Mouse (Mus musculus) thymus, postnatal 4 days (tissue): Measurements from ENCODE around the gene Lrguk.
A peak's percentile ranks its signal among the peaks of the same experiment; 100 is the strongest.

Experiments used
- DNase-seq: peaks from one replicate; pipeline ENCODE4 v3.0.0; 2021

The Lrguk gene

GRCm38 (mm10) chr6:34149066-34149465, 119.8 kb downstream of the Lrguk start:
- DNase-seq: no peak

DNA sequence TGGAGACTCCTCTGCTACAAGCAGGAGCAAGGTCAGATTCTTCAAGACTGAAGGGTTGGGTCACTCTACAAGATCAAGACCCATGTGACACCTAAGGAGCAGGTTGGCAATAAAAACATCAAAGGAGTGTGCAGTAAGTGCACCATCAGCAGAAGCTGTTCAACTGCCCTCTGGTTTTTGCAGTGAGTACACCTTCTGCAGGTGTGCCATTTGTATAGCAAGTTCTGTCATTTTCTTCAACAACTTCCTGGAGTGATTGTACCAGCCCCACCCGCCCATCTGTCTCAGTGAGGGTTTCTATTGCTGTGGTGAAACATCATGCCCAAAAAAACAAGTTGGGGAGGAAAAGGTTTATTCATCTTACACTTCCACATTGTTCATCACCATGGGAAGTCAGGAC, 120.6 kb downstream of the Lrguk start:
- peak; percentile 59 for DNase-seq

DNA sequence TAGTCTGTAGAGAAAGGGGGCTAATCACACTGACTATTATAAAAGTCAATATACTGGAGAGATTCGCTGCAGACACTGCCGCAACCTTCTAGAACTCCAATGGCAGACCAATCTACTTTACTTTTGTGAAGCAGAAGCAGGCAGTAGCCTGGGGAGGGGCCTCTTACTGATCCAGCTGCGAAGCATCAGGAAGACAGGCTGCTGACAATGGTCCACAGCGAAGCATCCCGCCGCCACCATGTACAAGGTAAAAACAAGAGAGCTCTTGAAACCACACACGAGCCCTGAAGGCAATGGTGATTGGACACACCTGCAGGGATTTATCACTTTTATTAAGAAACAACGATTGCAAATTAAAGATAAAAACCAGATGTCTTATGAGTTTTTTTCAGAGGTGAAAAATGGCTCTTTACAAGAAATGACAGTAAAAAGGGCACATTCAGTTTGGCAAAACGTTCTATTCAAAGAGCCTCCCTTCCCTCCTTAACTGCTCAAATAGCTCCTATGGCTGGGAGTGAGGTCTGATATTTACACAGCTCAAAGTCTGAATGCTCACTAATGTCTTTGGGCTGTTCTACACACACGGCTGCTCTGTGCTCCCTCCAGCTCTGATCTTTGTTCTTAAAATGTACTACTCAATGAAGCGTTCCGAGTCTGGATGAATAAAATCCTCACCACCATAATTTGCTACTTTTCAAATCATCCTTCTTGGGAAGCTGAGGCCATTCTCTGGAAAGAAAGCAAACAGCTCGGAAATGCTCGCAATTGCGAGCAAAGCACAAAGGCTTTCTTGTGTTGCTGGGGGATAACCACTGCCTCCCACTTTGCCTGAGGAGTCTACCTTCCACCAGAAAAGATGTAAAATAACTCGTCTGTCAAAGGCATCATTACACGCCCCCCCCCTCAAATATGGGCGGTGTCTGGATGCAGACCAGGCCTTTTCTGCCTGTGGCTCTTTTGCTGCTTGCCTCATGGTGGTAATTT, 124.1 kb downstream of the Lrguk start:
- peak; percentile 63 for DNase-seq

DNA sequence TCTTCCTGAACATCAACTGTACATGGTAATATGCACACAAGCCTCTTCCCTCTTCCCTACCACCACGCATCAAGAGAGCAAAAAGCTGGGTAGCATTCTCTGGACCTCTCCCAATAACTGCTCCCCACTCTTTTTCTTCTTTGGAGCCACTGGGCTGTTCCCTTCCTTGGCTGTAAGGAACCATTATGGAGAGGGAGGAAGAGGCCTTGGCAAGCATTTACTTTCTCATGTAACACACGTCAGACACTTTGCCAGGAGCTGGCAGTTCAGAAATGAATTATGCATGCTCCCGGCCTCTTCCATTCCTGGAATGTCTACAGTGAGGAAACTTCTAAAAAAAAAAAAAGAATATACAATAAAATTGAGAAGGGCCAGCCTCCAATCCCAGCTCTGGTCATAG, 125.0 kb downstream of the Lrguk start:
- DNase-seq: no peak

DNA sequence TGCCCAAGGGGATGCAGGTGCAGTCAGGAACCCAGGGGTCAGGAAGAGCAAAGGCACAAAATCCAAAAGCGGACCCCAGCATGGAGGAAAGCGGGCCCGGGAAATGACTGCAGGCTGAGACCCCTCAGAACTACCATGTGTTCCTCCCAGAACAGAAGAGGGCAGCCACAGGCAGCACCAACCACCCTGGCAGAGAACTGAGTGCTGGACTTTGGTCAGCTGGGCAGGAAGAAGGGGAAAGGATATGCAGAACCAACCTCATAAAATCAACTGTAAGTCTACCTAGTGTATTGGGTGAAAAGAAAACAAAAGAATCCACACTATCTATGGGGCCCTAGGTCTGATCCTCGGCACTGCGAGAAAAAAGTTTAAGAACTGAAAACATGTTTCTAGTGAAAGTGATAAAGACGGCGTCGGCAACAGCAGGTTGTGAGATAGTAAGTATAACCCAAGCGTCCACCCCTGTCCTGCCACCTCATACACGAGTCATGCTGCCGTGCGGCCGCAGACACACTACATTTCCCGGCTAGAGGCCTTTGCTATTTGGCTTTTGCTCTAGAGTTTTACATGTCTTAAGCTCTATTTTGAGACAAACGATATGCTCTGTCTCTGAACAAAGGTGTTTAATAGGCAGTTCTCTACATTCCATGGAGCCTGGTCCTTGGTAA, 126.0 kb downstream of the Lrguk start:
- peak; percentile 57 for DNase-seq

DNA sequence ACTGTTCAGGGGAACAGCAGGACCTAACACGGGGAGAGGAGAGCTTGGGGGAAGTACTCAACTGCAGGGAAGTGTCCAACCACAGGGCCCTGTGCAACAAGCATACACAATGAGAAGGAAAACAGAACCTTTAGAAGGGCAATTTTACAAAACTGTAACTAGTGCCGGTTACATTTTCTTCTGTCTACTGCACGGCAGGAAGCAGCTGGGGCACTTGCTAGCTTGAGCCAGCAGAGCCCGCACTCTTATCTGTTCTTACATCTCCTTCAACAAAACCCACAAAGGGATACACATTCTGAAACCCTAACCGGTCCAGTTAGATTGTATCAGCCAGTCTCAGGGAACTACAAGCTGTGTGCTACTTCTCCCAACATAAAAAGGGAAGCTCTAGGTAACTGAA, 126.8 kb downstream of the Lrguk start:
- peak; percentile 64 for DNase-seq

DNA sequence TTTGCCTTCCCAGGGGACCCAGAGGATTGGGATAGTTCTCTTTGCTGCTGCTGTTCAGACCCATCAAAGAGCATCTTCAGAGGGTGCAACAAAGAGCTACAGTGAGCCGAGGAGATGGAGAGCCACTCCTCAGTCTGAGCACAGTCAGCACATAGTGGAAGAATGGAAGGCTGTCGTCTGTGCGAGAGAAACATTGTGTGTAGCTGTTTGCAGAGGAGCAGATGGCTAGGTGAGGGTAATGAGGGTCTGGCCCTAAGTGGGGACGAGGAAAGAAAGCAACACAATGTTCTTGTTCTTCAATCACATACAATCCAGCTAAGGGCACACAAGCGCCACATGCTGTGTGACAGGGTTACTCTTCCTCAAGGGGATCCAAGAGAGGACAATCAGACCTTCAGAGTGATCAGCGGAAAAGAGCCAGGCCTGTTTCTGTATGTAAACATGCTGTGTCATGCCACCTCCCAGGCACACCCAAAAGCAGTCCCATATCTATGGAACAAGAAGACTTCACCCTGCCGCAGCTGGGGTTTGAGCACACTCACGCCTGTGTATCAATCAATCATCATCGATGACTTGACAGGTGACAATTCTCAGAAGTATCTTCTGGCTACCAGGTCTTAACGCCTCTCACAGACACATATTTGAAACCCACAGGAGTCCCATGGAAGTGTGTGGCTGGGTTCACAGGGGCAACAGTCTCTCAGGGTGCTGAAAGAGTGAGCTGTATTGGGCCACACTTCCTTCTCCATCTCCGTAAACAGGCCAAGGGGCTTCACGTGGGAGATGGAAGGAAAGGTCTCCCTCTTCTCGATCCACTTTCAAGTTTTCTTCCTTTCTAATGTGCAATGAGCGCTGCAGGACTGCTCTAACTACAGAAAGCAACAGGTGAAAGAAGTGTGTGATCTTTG, 127.8 kb downstream of the Lrguk start:
- peak; percentile 49 for DNase-seq

- DNase-seq: peak; percentile 58
These were observed 131.0 kb downstream of the Lrguk start for GRCm38 (mm10) chr6:34159998-34160815.

DNA sequence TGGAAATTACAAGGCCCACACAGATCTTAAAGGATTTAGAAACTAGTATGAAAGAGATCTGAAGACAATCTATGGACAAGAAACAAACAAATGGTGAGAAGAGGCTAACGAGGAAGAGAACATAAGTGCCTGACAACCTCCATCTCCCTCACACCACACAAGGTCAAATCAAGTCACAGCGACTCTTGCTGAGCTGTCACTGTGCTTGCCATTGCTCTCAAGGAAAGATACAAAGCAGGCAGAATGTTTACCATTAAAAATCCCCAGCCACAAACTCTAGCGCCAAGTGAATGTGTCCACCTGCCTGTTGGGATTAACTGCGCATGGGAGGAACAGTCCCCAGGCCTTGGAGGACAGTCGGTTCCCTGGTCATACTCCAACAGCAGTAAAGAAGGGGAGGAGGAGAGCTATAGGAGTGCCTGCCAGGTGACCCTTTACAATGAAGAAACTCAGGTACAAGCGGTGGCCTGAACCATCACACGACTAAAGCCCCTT, 131.6 kb downstream of the Lrguk start:
- DNase-seq: no peak

DNA sequence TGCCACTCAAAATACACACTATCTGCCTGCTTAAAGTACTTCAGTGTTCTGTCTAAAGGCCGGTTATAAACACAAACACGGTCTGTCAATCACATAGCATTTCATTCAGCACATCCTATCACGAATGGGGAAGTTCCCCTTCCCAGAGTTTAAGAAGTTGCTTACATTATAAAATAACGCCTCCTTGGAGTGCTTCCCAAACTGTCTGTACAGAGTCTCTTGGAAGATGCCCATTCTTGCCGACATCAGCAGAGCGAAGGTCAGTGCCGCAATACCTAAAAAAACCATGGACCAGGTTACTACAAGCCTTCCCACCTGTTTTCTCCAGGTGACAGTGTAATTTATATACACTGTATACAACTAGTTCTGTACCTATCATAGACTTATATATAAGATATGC, 132.3 kb downstream of the Lrguk start:
- DNase-seq: no peak

DNA sequence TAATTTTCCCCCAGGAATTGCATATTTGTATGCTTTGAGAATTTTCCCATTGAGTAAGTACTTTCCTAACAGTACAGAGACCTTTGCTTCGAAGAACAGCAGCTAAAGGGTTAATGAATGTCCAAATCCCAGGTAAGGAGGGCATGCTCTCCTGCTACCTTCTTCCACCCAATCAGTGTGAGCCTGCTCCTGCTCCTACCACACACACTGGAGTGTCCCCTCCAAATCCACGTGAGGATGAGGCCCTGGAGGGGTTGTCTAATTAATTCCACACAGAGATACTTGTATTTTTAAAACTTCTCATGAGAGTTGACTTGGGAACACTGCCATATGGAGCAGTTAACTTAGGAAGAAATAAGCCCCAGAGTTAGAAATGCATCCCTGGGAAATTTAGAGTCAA, 133.4 kb downstream of the Lrguk start:
- no peak for DNase-seq

DNA sequence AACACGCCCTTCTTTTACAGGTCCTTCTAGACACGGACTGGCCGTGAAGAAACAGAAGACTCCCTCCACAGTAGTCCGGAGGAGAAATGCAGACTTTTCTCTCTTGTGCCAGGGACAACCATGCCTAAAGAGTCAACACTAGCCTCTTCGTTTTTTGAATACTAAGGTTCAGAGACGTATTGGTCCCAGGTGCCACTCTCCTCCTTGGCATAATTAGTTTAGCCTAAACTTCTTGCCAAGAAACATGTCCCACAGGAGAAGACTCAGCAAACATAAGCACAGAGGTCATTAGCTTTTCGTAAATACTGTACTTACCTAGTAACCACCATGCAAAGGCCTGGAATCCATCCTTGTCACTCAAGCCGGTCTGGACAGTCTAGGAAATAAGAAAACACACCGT, 133.8 kb downstream of the Lrguk start:
- DNase-seq: no peak

- no peak for DNase-seq
These were observed 139.6 kb downstream of the Lrguk start for GRCm38 (mm10) chr6:34168834-34169233.

GRCm38 (mm10) chr6:34170844-34171494, 141.7 kb downstream of the Lrguk start:
- no peak for DNase-seq

DNA sequence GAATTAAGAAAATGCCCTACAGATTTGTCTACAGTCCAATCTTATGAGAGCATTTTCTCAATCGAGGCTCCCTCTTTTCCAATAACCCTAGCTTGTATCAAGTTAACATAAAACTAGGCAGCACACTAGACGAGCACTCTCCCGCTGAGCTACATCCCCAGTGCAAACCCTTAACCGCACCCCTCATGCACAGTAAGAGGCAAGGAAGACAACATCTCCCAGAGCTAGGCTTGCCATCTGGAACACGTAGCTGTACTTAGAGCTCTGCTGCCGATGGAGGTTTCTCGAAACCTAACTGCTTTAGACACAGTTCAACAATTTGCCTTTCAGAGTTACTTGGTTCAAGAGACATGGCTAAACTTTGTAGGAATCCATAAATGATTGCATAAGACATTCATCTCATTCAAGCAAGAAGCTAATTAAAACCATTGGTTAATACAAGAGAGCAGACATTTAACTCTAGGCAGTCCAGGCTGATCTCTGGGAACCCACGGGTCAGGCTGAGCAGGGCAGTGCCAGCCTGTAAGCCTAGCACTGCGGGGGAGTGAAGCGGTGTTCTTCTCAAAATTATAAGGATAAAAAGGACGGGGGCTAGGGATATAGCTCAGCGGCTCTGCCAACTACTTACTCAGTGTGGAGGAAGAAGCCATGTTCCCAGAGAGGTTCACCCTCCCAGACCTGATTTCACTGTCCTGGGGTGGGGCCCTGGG, 142.7 kb downstream of the Lrguk start:
- DNase-seq: no peak

DNA sequence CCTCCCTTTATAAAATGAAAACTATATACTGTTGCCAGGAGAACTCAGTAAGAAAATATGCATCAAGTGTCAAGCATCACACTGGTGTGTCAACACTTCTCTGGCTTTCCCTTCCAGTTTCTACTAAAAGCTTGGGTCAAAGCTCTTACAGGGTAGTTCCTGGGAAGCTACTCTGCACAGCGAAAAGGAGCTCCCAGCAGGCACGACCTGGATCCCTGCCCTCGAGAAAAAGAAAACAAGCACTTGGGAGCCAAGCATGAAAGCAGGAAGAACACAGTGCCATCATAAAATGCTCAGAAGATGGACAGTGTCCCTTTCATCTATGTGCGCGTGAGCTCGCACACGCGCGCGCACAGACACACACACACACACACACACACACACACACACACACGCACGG, 144.0 kb downstream of the Lrguk start:
- no peak for DNase-seq

DNA sequence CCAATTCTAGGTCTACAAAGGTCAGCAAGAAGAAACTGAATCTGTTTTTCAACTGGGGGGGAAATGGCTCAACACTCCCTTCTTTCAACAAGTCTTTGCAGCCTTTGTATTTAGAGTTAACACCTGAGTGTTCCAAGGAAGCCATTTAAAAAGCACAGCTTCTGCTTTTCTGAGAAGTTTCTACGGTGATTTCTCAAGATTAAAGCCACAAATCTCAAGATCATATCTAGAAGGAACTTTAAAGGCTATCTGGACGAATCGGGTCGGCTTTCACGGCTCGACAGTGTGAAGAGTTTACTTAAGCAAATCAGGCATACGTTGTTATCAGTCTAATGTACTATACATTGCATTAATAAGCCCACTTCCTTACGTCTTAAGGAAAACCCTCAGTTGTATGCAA, 145.5 kb downstream of the Lrguk start:
- DNase-seq: no peak

DNA sequence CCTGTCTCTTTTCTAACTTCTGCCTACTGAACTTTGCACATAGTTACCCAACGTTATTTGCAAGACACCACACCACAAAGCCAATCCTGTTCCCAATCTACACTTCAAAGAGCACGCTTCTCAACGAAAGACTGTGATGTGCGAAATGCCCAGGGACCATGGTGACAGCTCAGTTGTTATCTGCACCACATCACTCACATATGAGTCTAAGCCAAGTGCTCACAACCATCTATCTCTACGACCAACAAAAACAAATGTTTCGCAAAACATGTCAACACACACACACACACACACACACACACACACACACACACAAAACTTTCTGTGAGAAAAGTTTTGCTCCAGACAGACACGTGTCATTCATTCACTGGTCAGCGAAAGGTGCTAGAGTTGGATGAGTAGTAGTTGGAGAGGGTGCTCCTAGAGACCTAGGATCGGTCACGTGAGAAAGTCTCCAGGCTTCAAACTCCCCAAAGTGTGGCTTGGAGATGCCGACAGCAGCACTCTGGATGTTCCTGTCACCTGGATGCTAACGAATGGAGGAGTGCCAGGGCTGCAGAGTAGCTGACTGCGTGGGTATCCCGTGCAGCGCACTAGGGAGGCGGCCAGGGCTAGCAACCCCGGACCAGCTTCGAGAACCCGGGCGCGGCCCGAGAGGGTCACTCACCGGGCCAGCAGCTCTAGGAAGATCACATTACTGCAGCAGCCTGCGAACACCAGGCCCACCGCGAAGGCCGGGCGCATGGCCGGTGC, 147.0 kb downstream of the Lrguk start:
- no peak for DNase-seq

GRCm38 (mm10) chr6:34176864-34177247, 147.6 kb downstream of the Lrguk start, which contains the start of gene Slc35b4:
Gene Slc35b4 (minus strand): TSS chr6:34177111.
- peak; percentile 93 for DNase-seq

- no peak for DNase-seq
These were observed 149.8 kb downstream of the Lrguk start for GRCm38 (mm10) chr6:34179007-34179406.
